Mouse (Mus musculus) ES-Bruce4 (cell line): ENCODE data around the gene Phf11b.

Source experiments
- CTCF ChIP-seq: IDR thresholded peaks from one replicate; pipeline ENCODE4 v1.8.1; 2011; ENCODE audit warnings: low read depth, low read length
- POLR2A ChIP-seq: IDR thresholded peaks from one replicate; pipeline ENCODE4 v1.8.1; 2011; ENCODE audit warnings: low read length; ENCODE audit not compliant: insufficient read depth

- TF ChIP-seq CTCF (no peak), POLR2A (no peak)
Measured at GRCm38 (mm10) chr14:59370348-59371068, 29.4 kb upstream of the Phf11b start.
